Mouse (Mus musculus) hindbrain, embryonic 13.5 days (tissue): Measurements from ENCODE around the gene Wwox. TPM values are rescaled to one million over a fixed set of nuclear protein-coding genes. Genes with fewer than 3 reads are reported as not detected.
"Not testable (repeated sequence)": the region's sequence is repeated elsewhere in the genome, so short reads cannot be mapped to it uniquely, and the experiment has no call there.

ENCODE experiments used
- ATAC-seq: fragments of 200-750 bp; cut with Nextera tagmentation; 2 replicates; pipeline ENCODE4 v1.8.0; 2017; ENCODE audit warnings: moderate TSS enrichment; ENCODE audit not compliant: low FRiP score
- H3K27ac ChIP-seq: fragments of 300-500 bp; sonication (generic); 2 replicates; pipeline ENCODE4 v1.5.1; 2015; ENCODE audit warnings: inconsistent platforms, mild to moderate bottlenecking, moderate library complexity
- H3K27me3 ChIP-seq: fragments of 300-500 bp; sonication (generic); 2 replicates; pipeline ENCODE4 v1.6.1; 2015; ENCODE audit warnings: mild to moderate bottlenecking, inconsistent platforms
- H3K36me3 ChIP-seq: fragments of 300-500 bp; sonication (generic); 2 replicates; pipeline ENCODE4 v1.6.1; 2015; ENCODE audit warnings: mild to moderate bottlenecking, inconsistent platforms
- H3K4me1 ChIP-seq: fragments of 300-500 bp; sonication (generic); replicated peaks from 2 replicates; pipeline ENCODE4 v1.6.1; 2015; ENCODE audit warnings: inconsistent platforms
- H3K4me2 ChIP-seq: fragments of 300-500 bp; sonication (generic); 2 replicates; pipeline ENCODE4 v1.6.1; 2015; ENCODE audit warnings: inconsistent platforms, mild to moderate bottlenecking, moderate library complexity
- H3K4me3 ChIP-seq: fragments of 300-500 bp; sonication (generic); 2 replicates; pipeline ENCODE4 v1.5.1; 2015; ENCODE audit warnings: mild to moderate bottlenecking, inconsistent platforms
- H3K9ac ChIP-seq: fragments of 300-500 bp; sonication (generic); 2 replicates; pipeline ENCODE4 v1.6.1; 2015; ENCODE audit warnings: mild to moderate bottlenecking, inconsistent platforms
- H3K9me3 ChIP-seq: fragments of 300-500 bp; sonication (generic); 2 replicates; pipeline ENCODE4 v1.6.1; 2016; ENCODE audit warnings: inconsistent platforms
- WGBS: fragments of 180-500 bp; shearing (Covaris S2); methylation state at CpG from one replicate; pipeline ENCODE4 v1.1.7; 2015; 5-methylcytosine and 5-hydroxymethylcytosine counted together
- polyA plus RNA-seq: library from polyadenylated mRNA; unstranded; fragments of >200 nt; fragmentation: Nextera tagmentation; extraction: Ambion mirVana; gene quantifications from 2 replicates; pipeline ENCODE4 v1.2.1, GENCODE M21; 2015

The Wwox gene
- polyA plus RNA-seq, 1 experiment from 2014 or later: 13.8 TPM

DNA sequence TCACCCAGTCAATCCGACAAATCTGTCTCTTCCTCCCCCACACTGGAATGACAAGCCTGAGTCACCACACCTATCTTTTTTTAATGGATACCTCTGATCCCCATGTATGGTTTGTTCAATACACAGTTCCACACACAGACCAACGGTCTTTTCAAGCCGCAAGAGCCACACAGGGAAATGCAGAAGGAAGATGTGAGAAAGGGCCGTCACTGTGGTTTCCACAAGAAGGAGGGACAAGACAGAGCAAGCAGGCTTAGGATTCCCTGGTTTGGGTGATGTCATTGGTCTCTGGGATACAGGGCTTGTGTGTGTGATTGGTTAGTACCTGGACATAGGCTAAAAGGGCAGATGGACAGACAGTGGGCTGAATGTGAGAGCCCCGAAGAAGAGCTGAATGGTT, 371.0 kb downstream of the Wwox start:
- H3K27ac ChIP-seq: no peak overlapping the region
- H3K36me3 ChIP-seq: no peaks in the 10 kb centered on the region
- peaks cover 11% of the 10 kb centered on the region for H3K4me1 ChIP-seq
- no peak overlapping the region for H3K4me2 ChIP-seq
- no peaks in the 10 kb centered on the region for H3K27me3 ChIP-seq
- WGBS: 90% methylated on average over 5 of the region's 5 CpGs
- no peak for ATAC-seq
- H3K9me3 ChIP-seq: no peaks in the 10 kb centered on the region
- no peak overlapping the region for H3K4me3 ChIP-seq
- H3K9ac ChIP-seq: no peak overlapping the region

GRCm38 (mm10) chr8:114813830-114814229, 374.4 kb downstream of the Wwox start:
- ATAC-seq: no peak
- Histone ChIP-seq H3K4me2 (no peak overlapping the region), H3K27me3 (no peaks in the 10 kb centered on the region), H3K4me1 (peaks cover 11% of the 10 kb centered on the region; the same call in 1 of the 2 replicates), H3K4me3 (no peak overlapping the region), H3K27ac (no peak overlapping the region), H3K9ac (no peak overlapping the region), H3K36me3 (no peaks in the 10 kb centered on the region), H3K9me3 (no peaks in the 10 kb centered on the region)
- 70% methylated on average over 10 of the region's 10 CpGs for WGBS

DNA sequence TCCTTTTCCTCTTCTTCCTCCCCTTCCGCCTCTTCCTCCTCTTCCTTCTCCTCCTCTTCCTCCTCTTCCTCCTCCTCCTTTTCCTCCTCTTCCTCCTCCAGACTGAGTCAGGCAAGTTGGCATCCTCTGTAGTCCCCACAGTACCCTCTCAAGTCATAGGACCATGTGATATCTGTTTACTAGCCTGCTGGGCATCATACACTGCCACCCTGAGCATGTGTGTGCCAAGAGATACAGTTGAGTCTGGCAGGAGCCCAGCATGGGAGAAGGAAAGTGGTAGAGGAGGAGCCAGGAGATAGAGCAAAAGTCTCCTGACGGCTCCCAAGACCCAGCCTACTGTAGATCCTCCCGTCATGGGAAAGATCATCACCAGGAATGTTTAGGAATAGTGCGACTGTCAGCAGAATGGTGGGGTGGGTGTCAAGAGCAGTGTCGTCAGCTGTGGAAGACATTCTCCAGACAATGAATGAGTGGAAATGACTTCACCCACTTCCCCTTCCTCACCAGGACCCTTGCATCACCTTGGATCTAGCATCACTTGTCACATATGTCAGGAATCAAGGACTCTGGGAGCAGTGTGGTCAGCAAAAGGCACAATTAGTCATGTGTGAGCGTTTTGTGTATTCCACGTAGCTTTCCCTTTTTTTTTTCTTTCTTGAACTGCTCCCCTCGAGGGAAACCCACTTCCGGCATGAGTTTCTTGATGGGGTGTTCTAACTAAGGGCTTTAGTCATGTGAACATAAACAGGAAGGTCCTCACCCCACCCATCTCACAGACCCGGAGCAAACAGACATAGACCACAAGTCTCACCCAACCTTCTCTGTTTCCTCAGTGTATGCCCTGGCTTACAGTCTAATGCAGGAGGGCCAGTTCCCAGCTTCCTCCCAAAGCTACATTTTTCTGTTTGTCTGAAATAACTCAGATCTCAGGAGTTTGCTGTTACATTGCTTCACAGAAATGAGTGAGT, 375.6 kb downstream of the Wwox start:
- Histone ChIP-seq H3K9ac (no peak overlapping the region), H3K9me3 (no peaks in the 10 kb centered on the region), H3K36me3 (no peaks in the 10 kb centered on the region), H3K4me3 (no peak overlapping the region), H3K4me2 (no peak overlapping the region), H3K27ac (no peak overlapping the region), H3K27me3 (no peaks in the 10 kb centered on the region), H3K4me1 (peaks cover 11% of the 10 kb centered on the region; the same call in 1 of the 2 replicates)
- 81% methylated on average over 10 of the region's 10 CpGs for WGBS
- ATAC-seq: no peak

- ATAC-seq: no peak
- Histone ChIP-seq H3K36me3 (no peaks in the 10 kb centered on the region), H3K4me1 (peaks cover 11% of the 10 kb centered on the region; the same call in 1 of the 2 replicates), H3K27me3 (no peaks in the 10 kb centered on the region), H3K4me3 (no peak overlapping the region), H3K9ac (no peak overlapping the region), H3K27ac (no peak overlapping the region), H3K9me3 (no peaks in the 10 kb centered on the region), H3K4me2 (no peak overlapping the region)
- 74% methylated on average over 12 of the region's 12 CpGs for WGBS
Observed at GRCm38 (mm10) chr8:114816343-114816742, 376.9 kb downstream of the Wwox start.

DNA sequence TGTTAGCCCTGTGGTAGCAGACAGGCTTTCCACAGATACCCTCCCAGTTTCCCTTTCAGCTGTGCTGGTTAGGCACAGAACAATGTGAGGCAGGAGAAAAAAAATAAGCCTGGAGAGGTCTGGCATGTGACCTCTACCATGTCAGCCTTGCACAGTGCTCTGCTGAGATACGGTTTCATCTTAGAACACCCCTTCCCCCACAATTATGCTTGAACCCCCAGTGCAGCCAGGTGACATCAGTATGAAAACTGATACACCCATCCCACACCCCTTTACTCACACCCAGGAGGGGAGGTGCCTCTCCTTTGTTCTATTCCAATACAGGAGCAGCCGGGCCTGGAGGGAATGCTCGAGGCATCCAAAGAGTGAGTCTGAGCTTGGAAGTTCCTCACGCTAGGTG, 377.5 kb downstream of the Wwox start:
- WGBS: 14% methylated on average over 4 of the region's 4 CpGs

DNA sequence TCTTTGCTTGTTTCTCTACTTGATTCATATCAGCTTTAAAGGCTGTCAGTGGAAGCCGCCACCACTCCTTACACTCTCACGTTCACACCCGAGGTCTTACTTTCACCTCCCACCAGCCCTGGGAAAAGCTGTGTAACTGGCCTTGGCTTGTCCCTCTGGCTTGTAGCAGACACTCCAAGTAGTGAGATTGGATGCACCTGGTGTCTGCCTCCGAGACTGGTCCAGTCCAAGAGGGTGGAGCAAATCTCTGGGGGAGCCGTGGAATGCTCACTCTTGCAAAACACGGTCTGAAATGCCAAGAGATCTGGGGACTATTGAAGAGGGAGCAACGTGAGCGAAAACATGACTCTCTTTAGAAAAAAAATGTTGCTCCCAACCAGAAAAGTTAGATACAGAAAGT, 382.1 kb downstream of the Wwox start:
- H3K4me2 ChIP-seq: no peak overlapping the region
- H3K36me3 ChIP-seq: no peaks in the 10 kb centered on the region
- H3K27me3 ChIP-seq: no peaks in the 10 kb centered on the region
- 86% methylated on average over 8 of the region's 8 CpGs for WGBS
- no peak overlapping the region for H3K27ac ChIP-seq
- no peaks in the 10 kb centered on the region for H3K9me3 ChIP-seq
- H3K4me3 ChIP-seq: no peak overlapping the region
- ATAC-seq: no peak
- no peak overlapping the region for H3K9ac ChIP-seq
- H3K4me1 ChIP-seq: peaks cover 6% of the 10 kb centered on the region; the same call in 1 of the 2 replicates

More for the DNA sequence above, 377.5 kb downstream of the Wwox start:
- Histone ChIP-seq H3K4me1 (peaks cover 11% of the 10 kb centered on the region; the same call in 1 of the 2 replicates), H3K4me3 (no peak overlapping the region), H3K9ac (no peak overlapping the region), H3K4me2 (no peak overlapping the region), H3K27me3 (no peaks in the 10 kb centered on the region), H3K9me3 (no peaks in the 10 kb centered on the region), H3K36me3 (no peaks in the 10 kb centered on the region), H3K27ac (no peak overlapping the region)
- ATAC-seq: no peak

GRCm38 (mm10) chr8:114825460-114825859, 386.0 kb downstream of the Wwox start:
- no peaks in the 10 kb centered on the region for H3K36me3 ChIP-seq
- H3K27me3 ChIP-seq: no peaks in the 10 kb centered on the region
- no peak overlapping the region for H3K27ac ChIP-seq
- H3K4me1 ChIP-seq: no peaks in the 10 kb centered on the region
- H3K4me2 ChIP-seq: no peak overlapping the region
- H3K9ac ChIP-seq: no peak overlapping the region
- no peak overlapping the region for H3K4me3 ChIP-seq
- whole genome bisulfite sequencing: 93% methylated on average over 8 of the region's 8 CpGs
- ATAC-seq: no peak
- no peaks in the 10 kb centered on the region for H3K9me3 ChIP-seq

GRCm38 (mm10) chr8:114826991-114827390, 387.5 kb downstream of the Wwox start:
- H3K9ac ChIP-seq: no peak overlapping the region
- no peak overlapping the region for H3K4me2 ChIP-seq
- no peaks in the 10 kb centered on the region for H3K36me3 ChIP-seq
- H3K4me1 ChIP-seq: no peaks in the 10 kb centered on the region
- 88% methylated on average over 5 of the region's 5 CpGs for WGBS
- no peak overlapping the region for H3K27ac ChIP-seq
- H3K9me3 ChIP-seq: no peaks in the 10 kb centered on the region
- H3K27me3 ChIP-seq: no peaks in the 10 kb centered on the region
- no peak overlapping the region for H3K4me3 ChIP-seq
- ATAC-seq: no peak

DNA sequence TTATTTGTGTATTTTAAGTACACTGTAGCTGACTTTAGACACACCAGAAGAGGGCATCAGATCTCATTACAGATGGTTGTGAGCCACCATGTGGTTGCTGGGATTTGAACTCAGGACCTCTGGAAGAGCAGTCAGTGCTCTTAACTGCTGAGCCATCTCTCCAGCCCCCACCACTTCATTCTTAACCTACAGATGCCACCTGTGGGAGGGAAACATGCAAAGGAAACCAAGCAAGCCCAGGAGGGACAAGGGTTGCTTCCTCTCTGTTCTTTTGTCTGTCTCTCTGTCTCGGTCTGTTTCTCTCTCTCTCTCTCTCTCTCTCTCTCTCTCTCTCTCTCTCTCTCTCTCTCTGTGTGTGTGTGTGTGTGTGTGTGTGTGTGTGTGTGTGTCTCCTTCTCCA, 388.4 kb downstream of the Wwox start:
- WGBS: 71% methylated on average over 1 of the region's 1 CpGs
- not testable (repeated sequence) for ATAC-seq, H3K27me3 ChIP-seq, H3K36me3 ChIP-seq, H3K4me1 ChIP-seq, H3K4me2 ChIP-seq, H3K27ac ChIP-seq, H3K9me3 ChIP-seq, H3K4me3 ChIP-seq, H3K9ac ChIP-seq

GRCm38 (mm10) chr8:114831595-114831994, 392.1 kb downstream of the Wwox start:
- 76% methylated on average over 9 of the region's 9 CpGs for WGBS

DNA sequence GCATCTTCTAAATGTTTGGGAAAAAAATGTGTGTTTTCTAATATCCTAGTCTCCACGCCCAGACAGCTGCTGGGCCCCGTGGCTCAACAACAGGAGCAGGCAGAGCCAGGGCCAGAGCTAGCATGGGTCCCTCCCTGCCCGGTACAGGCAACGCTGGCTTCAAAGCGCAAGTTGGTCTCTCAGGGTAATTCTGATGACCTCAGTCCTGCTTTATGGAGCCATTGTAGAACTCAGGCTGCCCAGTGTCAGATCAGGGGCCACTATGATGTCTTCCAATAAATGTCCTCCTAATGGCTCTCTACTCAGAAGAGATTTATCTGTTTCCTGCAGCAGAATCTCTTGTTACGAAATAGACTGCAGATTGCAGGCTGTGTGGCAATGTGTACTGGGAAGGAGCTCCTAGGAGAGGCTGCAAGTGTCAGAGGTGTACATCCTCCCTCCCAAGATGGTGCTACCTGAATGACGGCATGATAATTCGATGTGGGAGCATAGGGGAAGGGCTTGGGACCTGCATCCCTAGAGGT, 392.9 kb downstream of the Wwox start:
- Histone ChIP-seq H3K4me1 (no peaks in the 10 kb centered on the region), H3K9ac (no peak overlapping the region), H3K36me3 (no peaks in the 10 kb centered on the region), H3K9me3 (no peaks in the 10 kb centered on the region), H3K27ac (no peak overlapping the region), H3K4me3 (no peak overlapping the region), H3K4me2 (no peak overlapping the region), H3K27me3 (no peaks in the 10 kb centered on the region)
- ATAC-seq: no peak
- 90% methylated on average over 8 of the region's 8 CpGs for WGBS

More at GRCm38 (mm10) chr8:114831595-114831994, 392.1 kb downstream of the Wwox start:
- Histone ChIP-seq H3K9ac (no peak overlapping the region), H3K9me3 (no peaks in the 10 kb centered on the region), H3K4me2 (no peak overlapping the region), H3K27me3 (no peaks in the 10 kb centered on the region), H3K4me3 (no peak overlapping the region), H3K36me3 (no peaks in the 10 kb centered on the region), H3K27ac (no peak overlapping the region), H3K4me1 (no peaks in the 10 kb centered on the region)
- ATAC-seq: no peak

DNA sequence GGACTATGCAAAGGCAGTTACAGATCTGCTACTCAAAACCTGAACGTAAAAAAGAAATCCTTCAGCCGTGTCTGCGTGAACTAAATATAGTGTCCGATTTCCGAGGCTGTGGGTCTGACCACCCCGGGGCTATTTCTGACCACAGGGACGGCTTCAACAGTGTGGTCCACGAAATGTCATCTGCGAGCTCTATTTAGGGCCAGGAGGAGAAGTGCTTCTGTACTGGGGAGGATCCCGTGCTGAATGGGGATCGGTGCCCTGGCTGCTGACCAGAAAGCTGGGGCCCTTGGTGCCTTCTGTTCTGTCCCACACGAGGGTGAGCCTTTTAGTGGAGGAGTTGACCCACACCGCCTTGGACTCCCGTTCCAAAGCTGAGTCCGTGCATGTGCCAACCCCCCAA, 395.3 kb downstream of the Wwox start:
- Histone ChIP-seq H3K27me3 (no peaks in the 10 kb centered on the region), H3K4me1 (no peaks in the 10 kb centered on the region), H3K4me3 (no peak overlapping the region), H3K27ac (no peak overlapping the region), H3K36me3 (no peaks in the 10 kb centered on the region), H3K9ac (no peak overlapping the region), H3K9me3 (no peaks in the 10 kb centered on the region), H3K4me2 (no peak overlapping the region)
- ATAC-seq: no peak
- 89% methylated on average over 15 of the region's 15 CpGs for WGBS

DNA sequence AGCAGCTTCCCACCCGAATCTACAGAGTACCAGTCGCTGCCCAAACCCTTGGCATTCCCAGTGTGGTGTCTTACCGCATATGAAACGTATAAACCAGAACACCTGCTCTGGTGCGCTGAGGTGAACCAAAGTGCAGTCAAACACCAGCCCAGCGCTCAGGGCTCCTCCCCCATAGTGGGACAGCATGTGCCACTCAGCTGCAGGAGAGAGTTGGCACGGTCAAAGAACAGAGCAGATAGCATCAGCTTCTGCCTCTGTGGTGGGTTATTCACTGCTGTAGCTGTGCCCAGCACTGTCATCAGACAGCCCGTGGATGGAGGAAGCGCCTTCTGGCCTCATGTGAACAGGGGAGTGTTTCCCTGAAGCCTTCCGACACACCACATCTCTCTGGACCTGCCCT, 400.5 kb downstream of the Wwox start:
- Histone ChIP-seq H3K27me3 (no peaks in the 10 kb centered on the region), H3K4me1 (peaks cover 12% of the 10 kb centered on the region), H3K4me3 (no peak overlapping the region), H3K36me3 (no peaks in the 10 kb centered on the region), H3K9me3 (no peaks in the 10 kb centered on the region), H3K4me2 (no peak overlapping the region), H3K27ac (no peak overlapping the region), H3K9ac (no peak overlapping the region)
- no peak for ATAC-seq
- WGBS: 93% methylated on average over 10 of the region's 10 CpGs
